Mouse (Mus musculus) liver, adult 2 months (tissue): ENCODE measurements around the gene Gm11060. TPM values are rescaled to one million over a fixed set of nuclear protein-coding genes. Genes with fewer than 3 reads are reported as not detected.

Source experiments
- DNase-seq: peaks from one replicate; pipeline ENCODE4 v3.0.0-alpha.2; 2011; ENCODE audit warnings: low read depth, low spot score; ENCODE audit errors: extremely low read depth
- H3K27ac ChIP-seq: fragments of 200-500 bp; replicated peaks from 2 replicates; pipeline ENCODE4 v1.5.1; 2012; ENCODE audit warnings: low read depth, mild to moderate bottlenecking, control low read depth, inconsistent platforms, low read length; ENCODE audit not compliant: insufficient read depth
- H3K27me3 ChIP-seq: fragments of 200-500 bp; 2 replicates; pipeline ENCODE4 v1.6.1; 2012; ENCODE audit warnings: mild to moderate bottlenecking, moderate library complexity, low read length, inconsistent platforms; ENCODE audit not compliant: control insufficient read depth, insufficient read depth
- H3K36me3 ChIP-seq: fragments of 200-500 bp; 2 replicates; pipeline ENCODE4 v1.6.1; 2012; ENCODE audit warnings: low read length, inconsistent platforms; ENCODE audit not compliant: control insufficient read depth, insufficient read depth
- H3K4me1 ChIP-seq: fragments of 200-500 bp; 2 replicates; pipeline ENCODE4 v1.6.1; 2011; ENCODE audit warnings: low read length; ENCODE audit not compliant: control insufficient read depth, insufficient read depth
- H3K4me3 ChIP-seq: fragments of 200-500 bp; 2 replicates; pipeline ENCODE4 v1.5.1; 2011; ENCODE audit warnings: low read depth, mild to moderate bottlenecking, control low read depth, low read length, moderate library complexity; ENCODE audit not compliant: insufficient read depth
- H3K79me2 ChIP-seq: fragments of 200-500 bp; 2 replicates; pipeline ENCODE4 v1.6.1; 2012; ENCODE audit warnings: inconsistent platforms, mild to moderate bottlenecking, low read length, moderate library complexity; ENCODE audit not compliant: control insufficient read depth, insufficient read depth
- H3K9ac ChIP-seq: fragments of 200-500 bp; 2 replicates; pipeline ENCODE4 v1.6.1; 2012; ENCODE audit warnings: low read depth, mild to moderate bottlenecking, control low read depth, inconsistent platforms, low read length
- CTCF ChIP-seq: fragments of 200-500 bp; IDR thresholded peaks from 2 replicates; pipeline ENCODE4 v1.5.1; 2011; ENCODE audit warnings: low read depth, low read length, control low read depth
- POLR2A ChIP-seq: fragments of 200-500 bp; IDR thresholded peaks from 2 replicates; pipeline ENCODE4 v1.6.1; 2011; ENCODE audit warnings: low read length, control low read depth; ENCODE audit not compliant: insufficient read depth; ENCODE audit errors: extremely low read depth
- WGBS: fragments of 180-500 bp; shearing (Covaris S2); methylation state at CpG from one replicate; pipeline ENCODE4 v1.1.7; 2018; 5-methylcytosine and 5-hydroxymethylcytosine counted together
- polyA plus RNA-seq: library from polyadenylated mRNA; depleted of rRNA; stranded (reverse); fragments of >200 nt; gene quantifications from 2 replicates; pipeline ENCODE4 v1.2.3, GENCODE M21; 2012
- total RNA-seq: library from RNA; depleted of rRNA; stranded (reverse); fragments of >200 nt; gene quantifications from 2 replicates; pipeline ENCODE4 v1.2.3, GENCODE M21; 2014

Gm11060 gene
- total and polyA plus RNA-seq, 2 experiments = not detected

DNA sequence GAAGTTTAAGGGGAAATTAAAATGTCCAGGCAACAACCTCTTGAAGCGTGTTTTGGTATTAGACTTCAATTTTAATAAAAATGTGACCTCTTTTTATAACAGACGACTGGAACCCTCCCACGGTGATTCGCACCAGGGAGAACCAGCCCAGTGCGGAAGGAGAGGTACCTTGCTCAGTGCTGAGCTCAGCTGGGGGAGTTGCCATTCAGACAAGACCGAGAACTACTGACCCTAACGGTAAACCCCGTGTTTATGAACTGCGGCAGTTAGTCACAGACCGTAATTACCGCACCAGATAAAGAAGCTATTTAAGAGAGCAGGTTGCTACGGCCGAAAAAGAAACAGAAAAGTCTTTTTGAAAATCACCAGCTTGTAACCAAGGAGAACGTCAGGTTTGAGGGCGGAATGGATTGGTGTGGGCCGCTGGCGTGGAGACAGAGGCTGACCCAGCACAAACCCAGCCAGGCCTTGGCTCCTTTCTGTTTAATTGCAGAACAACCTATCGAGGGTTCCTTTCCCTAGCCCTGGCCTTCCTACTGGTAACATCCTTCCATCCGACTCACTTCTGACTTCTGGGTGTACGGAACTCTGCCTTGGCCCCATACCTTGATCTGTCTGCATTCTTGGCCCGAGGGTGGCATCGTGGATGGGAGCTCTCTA is 5.6 kb downstream of the Gm11060 start:
- no peaks in the 10 kb centered on the region for H3K36me3 ChIP-seq
- no peak overlapping the region for H3K4me3 ChIP-seq
- H3K27ac ChIP-seq = no peak overlapping the region
- 93% methylated on average over 22 of the region's 22 CpGs for WGBS
- no peak for TF ChIP-seq POLR2A
- TF ChIP-seq CTCF = no peak
- H3K27me3 ChIP-seq = no peaks in the 10 kb centered on the region
- H3K9ac ChIP-seq = no peak overlapping the region
- no peak for DNase-seq
- no peaks in the 10 kb centered on the region for H3K79me2 ChIP-seq
- H3K4me1 ChIP-seq = no peaks in the 10 kb centered on the region

DNA sequence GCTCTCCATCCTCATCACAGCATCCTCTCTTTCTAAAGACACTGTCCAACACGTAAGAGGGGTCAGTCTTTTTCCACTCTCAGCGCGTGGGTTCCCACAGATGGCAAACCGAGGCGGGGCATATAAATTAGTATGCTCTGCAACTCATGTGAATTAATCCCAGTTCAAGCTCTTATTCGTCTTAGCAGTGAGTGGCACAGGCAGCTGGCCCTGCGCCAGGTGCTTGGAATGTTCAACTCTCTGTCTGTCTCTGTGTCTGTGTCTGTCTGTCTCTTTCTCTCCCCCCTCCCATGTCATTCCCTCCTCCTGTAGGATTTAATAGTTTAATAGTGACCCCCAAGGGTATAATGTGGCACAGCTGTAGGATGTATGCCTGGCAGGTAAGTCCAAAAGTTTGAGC is 7.6 kb downstream of the Gm11060 start:
- H3K79me2 ChIP-seq = no peaks in the 10 kb centered on the region

DNA sequence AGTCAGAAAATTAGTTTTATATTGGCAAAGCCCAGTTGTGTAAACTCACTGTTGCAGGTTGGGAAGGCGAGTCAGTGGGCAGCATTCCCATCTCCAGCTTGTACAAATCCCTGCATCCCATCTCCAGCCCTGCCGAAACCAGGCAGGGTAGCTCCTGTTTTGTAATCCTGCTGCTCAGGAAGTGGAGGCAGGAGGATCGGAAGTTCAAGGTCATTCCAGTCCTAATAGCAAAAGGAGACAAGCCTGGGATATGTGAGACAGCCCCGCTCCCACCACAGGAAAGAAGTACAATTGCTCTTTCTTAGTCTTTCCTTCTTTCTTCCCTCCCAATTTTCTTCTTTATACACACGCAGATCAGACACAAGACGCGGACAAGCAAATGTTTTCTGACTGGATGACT is 8.7 kb downstream of the Gm11060 start:
- WGBS = 54% methylated on average over 7 of the region's 7 CpGs

More for the DNA sequence above, 7.6 kb downstream of the Gm11060 start:
- no peak for DNase-seq
- TF ChIP-seq POLR2A = no peak
- Histone ChIP-seq H3K4me1 (no peaks in the 10 kb centered on the region), H3K27me3 (peaks cover 3% of the 10 kb centered on the region; the same call in 1 of the 2 replicates), H3K4me3 (no peak overlapping the region), H3K27ac (no peak overlapping the region), H3K36me3 (no peaks in the 10 kb centered on the region), H3K9ac (no peak overlapping the region)
- 87% methylated on average over 7 of the region's 7 CpGs for WGBS

DNA sequence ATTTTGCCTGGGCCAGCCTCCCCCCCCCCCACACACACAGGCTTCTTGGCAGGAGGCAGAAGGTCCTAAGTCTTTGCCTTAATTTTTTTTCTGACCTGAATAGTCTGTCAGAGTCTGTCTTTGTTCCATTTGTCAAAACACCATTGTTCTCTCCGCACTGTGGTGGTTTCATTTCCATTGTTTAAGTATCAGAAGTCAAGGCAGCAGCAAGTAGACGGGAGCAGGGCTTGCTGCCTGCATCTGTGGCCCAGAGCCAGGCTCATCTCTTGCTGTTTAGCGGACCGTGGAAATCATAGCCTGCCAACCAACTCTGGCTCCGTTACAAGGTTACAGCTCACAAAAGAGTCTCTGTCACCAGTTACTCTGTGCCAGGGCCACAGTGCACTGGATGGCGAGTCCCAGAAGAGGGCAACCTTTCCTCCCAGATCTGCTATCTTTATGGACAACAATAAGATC is 16.9 kb downstream of the Gm11060 start:
- WGBS = 7% methylated on average over 6 of the region's 6 CpGs
- no peak overlapping the region for H3K27ac ChIP-seq
- no peaks in the 10 kb centered on the region for H3K36me3 ChIP-seq
- H3K4me3 ChIP-seq = no peak overlapping the region
- peaks cover 3% of the 10 kb centered on the region; the same call in 1 of the 2 replicates for H3K27me3 ChIP-seq
- H3K4me1 ChIP-seq = no peaks in the 10 kb centered on the region
- H3K9ac ChIP-seq = no peak overlapping the region
- peak; percentile 94 for DNase-seq
- H3K79me2 ChIP-seq = no peaks in the 10 kb centered on the region
- TF ChIP-seq POLR2A (no peak), CTCF (peak; percentile 72)

More for the DNA sequence above, 8.7 kb downstream of the Gm11060 start:
- no peaks in the 10 kb centered on the region for H3K79me2 ChIP-seq
- no peaks in the 10 kb centered on the region for H3K36me3 ChIP-seq
- H3K27me3 ChIP-seq = peaks cover 3% of the 10 kb centered on the region; the same call in 1 of the 2 replicates
- H3K9ac ChIP-seq = no peak overlapping the region
- no peak for TF ChIP-seq POLR2A
- TF ChIP-seq CTCF = no peak
- H3K4me1 ChIP-seq = no peaks in the 10 kb centered on the region
- no peak overlapping the region for H3K4me3 ChIP-seq
- H3K27ac ChIP-seq = no peak overlapping the region
- no peak for DNase-seq

DNA sequence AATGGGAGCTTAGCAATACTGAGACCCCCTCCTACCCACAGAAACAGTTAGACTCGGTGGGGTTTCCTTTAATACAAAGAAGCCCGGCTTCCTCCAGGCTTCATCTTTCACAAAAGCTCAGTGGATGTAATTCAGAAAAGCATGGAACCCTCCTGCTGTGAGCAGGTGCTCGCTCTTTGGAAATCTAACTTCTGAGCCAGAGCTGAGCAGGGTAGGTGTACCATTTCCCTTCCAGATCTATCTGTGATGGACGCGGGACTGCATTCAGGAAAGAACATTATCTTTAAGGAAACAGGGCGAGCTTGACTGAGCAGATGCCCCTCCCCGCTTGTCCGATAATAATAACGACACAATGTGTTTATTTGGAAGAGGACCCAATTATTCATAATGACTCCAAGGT is 22.3 kb downstream of the Gm11060 start:
- Histone ChIP-seq H3K27me3 (no peaks in the 10 kb centered on the region; the same call in 1 of the 2 replicates), H3K36me3 (no peaks in the 10 kb centered on the region), H3K9ac (no peak overlapping the region), H3K4me3 (no peak overlapping the region), H3K4me1 (no peaks in the 10 kb centered on the region), H3K79me2 (no peaks in the 10 kb centered on the region), H3K27ac (no peak overlapping the region)
- no peak for DNase-seq
- TF ChIP-seq CTCF (no peak), POLR2A (no peak)
- 47% methylated on average over 9 of the region's 9 CpGs for WGBS

DNA sequence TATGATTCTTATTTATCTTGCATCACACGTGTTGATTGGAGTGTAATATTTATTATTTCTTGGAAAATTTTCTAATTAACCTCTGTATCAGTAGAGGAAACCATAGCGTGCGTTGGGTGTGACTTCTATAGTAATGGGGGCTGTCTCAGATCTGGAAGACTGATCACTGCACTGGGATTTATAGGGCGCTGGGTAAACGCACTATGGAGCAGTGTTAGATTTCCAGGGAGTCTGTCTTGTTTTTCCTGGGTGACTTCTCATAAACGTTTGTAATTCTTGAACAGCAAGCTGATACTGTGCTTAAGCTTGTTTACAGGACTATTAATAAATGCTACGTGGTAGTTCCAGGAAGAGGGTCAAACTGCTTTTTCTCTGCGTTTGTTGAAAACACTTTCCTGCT is 25.9 kb downstream of the Gm11060 start:
- Histone ChIP-seq H3K27ac (no peak overlapping the region), H3K27me3 (peaks cover 5% of the 10 kb centered on the region), H3K4me1 (no peaks in the 10 kb centered on the region), H3K9ac (no peak overlapping the region), H3K36me3 (no peaks in the 10 kb centered on the region), H3K4me3 (no peak overlapping the region), H3K79me2 (no peaks in the 10 kb centered on the region)
- WGBS = 58% methylated on average over 8 of the region's 8 CpGs
- no peak for TF ChIP-seq POLR2A
- no peak for DNase-seq
